Mouse (Mus musculus) ES-E14 (cell line): ENCODE results near the gene Ccdc96. TPM values are rescaled to one million over a fixed set of nuclear protein-coding genes. Genes with fewer than 3 reads are reported as not detected.

Experiments
- DNase-seq: peaks from one replicate; pipeline ENCODE4 v3.0.0-alpha.2; 2013; ENCODE audit warnings: low read depth, low spot score
- H3K27ac ChIP-seq: 2 replicates; pipeline ENCODE4 v1.5.1; 2012; ENCODE audit warnings: low read depth, mild to moderate bottlenecking, low read length, moderate library complexity, mixed read lengths; ENCODE audit not compliant: poor library complexity, insufficient read depth, severe bottlenecking
- H3K36me3 ChIP-seq: 2 replicates; pipeline ENCODE4 v1.6.1; 2012; ENCODE audit warnings: mild to moderate bottlenecking, low read length, moderate library complexity, mixed read lengths; ENCODE audit not compliant: control insufficient read depth, poor library complexity, insufficient read depth, severe bottlenecking
- H3K4me1 ChIP-seq, 2 experiments: fragments of 150-350 bp in 1 of 2; sonication (generic) in 1 of 2; 2 replicates each; pipeline ENCODE4 v1.6.1; 2012; ENCODE audit warnings: low read length in 2 of 2, mild to moderate bottlenecking in 1 of 2, mixed read lengths in 1 of 2; ENCODE audit not compliant: control insufficient read depth in 2 of 2, insufficient read depth in 2 of 2, poor library complexity in 1 of 2
- H3K4me3 ChIP-seq, 2 experiments: fragments of 150-350 bp in 1 of 2; sonication (generic) in 1 of 2; 2 replicates each; pipeline ENCODE4 v1.5.1; 2012; ENCODE audit warnings: low read length in 2 of 2, low read depth in 1 of 2, mild to moderate bottlenecking in 1 of 2, mixed read lengths in 1 of 2; ENCODE audit not compliant: insufficient read depth in 1 of 2, poor library complexity in 1 of 2, severe bottlenecking in 1 of 2
- H3K9ac ChIP-seq: 2 replicates; pipeline ENCODE4 v1.6.1; 2012; ENCODE audit warnings: low read depth, mild to moderate bottlenecking, low read length, mixed read lengths; ENCODE audit not compliant: poor library complexity, insufficient read depth, severe bottlenecking
- H3K9me3 ChIP-seq: fragments of 150-350 bp; sonication (generic); 2 replicates; pipeline ENCODE4 v1.6.1; 2012; ENCODE audit warnings: low read depth, mild to moderate bottlenecking, low read length; ENCODE audit not compliant: control insufficient read depth, insufficient read depth
- CHD2 ChIP-seq: IDR thresholded peaks from 2 replicates; pipeline ENCODE4 v1.6.1; 2014; ENCODE audit warnings: mild to moderate bottlenecking, low read depth, low read length, inconsistent platforms
- HCFC1 ChIP-seq: IDR thresholded peaks from 2 replicates; pipeline ENCODE4 v1.6.1; 2012; ENCODE audit warnings: low read length, inconsistent platforms, borderline replicate concordance; ENCODE audit not compliant: insufficient read depth
- MAFK ChIP-seq: IDR thresholded peaks from 2 replicates; pipeline ENCODE4 v1.6.1; 2014; ENCODE audit warnings: mild to moderate bottlenecking, low read depth, low read length, inconsistent platforms; ENCODE audit not compliant: insufficient read depth
- ZC3H11A ChIP-seq: IDR thresholded peaks from 2 replicates; pipeline ENCODE4 v1.6.1; 2012; ENCODE audit warnings: low read depth, mild to moderate bottlenecking, inconsistent platforms, low read length, borderline replicate concordance
- ZNF384 ChIP-seq: IDR thresholded peaks from 2 replicates; pipeline ENCODE4 v1.6.1; 2012; ENCODE audit warnings: low read depth, low read length, inconsistent platforms
- in situ Hi-C, 2 experiments: fragments of 600-800 bp; cut with MboI; formaldehyde crosslinking; loops; one replicate each; pipeline ENCODE4 v1.15.1; 2025; ENCODE audit warnings: low sequenced_read_pairs in 2 of 2, inconsistent platforms in 1 of 2; ENCODE audit not compliant: unreplicated experiment in 2 of 2
- total RNA-seq: library from RNA; depleted of rRNA; stranded (reverse); fragments of 300-350 nt; gene quantifications from 2 replicates; pipeline ENCODE4 v1.2.3, GENCODE M21; 2012

Gene Ccdc96
- total RNA-seq, 1 experiment = 1.0 TPM

GRCm38 (mm10) chr5:36519751-36520150 is 35.4 kb downstream of the Ccdc96 start:
- H3K36me3 ChIP-seq = peaks cover 28% of the 10 kb centered on the region; the same call in 1 of the 2 replicates
- DNase-seq = no peak
- no peaks in the 10 kb centered on the region for H3K9me3 ChIP-seq
- no peaks in the 10 kb centered on the region for H3K4me1 ChIP-seq
- no peak for TF ChIP-seq MAFK
- no peak for TF ChIP-seq CHD2
- TF ChIP-seq HCFC1 = no peak
- TF ChIP-seq ZNF384 = no peak
- TF ChIP-seq ZC3H11A = no peak
- no peak overlapping the region for H3K9ac ChIP-seq
- H3K4me3 ChIP-seq = no peak overlapping the region
- in situ Hi-C loops = no loop called here
- no peak overlapping the region for H3K27ac ChIP-seq

- TF ChIP-seq HCFC1 (no peak), ZC3H11A (no peak)
- DNase-seq = no peak
- Histone ChIP-seq H3K9me3 (no peaks in the 10 kb centered on the region), H3K27ac (no peak overlapping the region), H3K4me3 (no peak overlapping the region), H3K9ac (no peak overlapping the region), H3K4me1 (no peaks in the 10 kb centered on the region), H3K36me3 (peaks cover 23% of the 10 kb centered on the region; the same call in 1 of the 2 replicates)
- in situ Hi-C loops = no loop called here
These were observed 38.4 kb downstream of the Ccdc96 start for GRCm38 (mm10) chr5:36522782-36523181.

DNA sequence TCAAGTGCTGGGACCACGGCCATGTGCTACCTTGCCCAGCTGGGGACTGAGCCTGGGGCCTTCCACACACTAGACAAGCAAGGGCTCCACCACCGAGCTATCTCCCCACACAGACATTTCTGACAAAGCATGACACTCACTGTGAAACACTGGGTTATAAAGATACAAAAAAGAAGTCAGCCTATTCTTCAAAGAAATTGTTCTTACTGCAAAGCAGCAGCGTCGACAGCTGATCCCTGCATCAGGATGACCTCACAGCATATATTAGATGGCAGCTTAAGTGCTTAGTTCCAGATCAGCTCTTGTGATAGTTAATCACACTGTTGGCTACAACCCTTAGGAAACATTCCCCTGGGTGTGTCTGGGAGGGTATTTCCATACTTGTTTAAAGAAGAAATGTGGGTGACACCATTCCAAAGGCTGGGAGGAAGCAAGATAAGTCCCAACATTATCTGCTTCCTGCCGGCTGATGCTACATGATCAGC is 38.9 kb downstream of the Ccdc96 start:
- H3K36me3 ChIP-seq = peaks cover 20% of the 10 kb centered on the region; the same call in 1 of the 2 replicates

GRCm38 (mm10) chr5:36525216-36525615 is 40.8 kb downstream of the Ccdc96 start:
- DNase-seq = no peak
- Histone ChIP-seq H3K4me1 (0 out of 4 replicates have a peak, but pooled peaks cover 0 to 3% of the 10 kb centered on the region in 2 experiments), H3K9ac (no peak overlapping the region), H3K9me3 (no peaks in the 10 kb centered on the region), H3K36me3 (peaks cover 12% of the 10 kb centered on the region; the same call in 1 of the 2 replicates), H3K27ac (no peak overlapping the region), H3K4me3 (no peak overlapping the region)
- no peak for TF ChIP-seq ZC3H11A
- TF ChIP-seq CHD2 = no peak
- TF ChIP-seq MAFK = no peak
- TF ChIP-seq HCFC1 = no peak
- TF ChIP-seq ZNF384 = no peak
- in situ Hi-C loops = loop anchor here in 1 of 2 experiments (5.0 kb wide), 1 partner anchor 57 kb away; no protein-coding TSS in a partner anchor

More for the DNA sequence above, 38.9 kb downstream of the Ccdc96 start:
- Histone ChIP-seq H3K9ac (no peak overlapping the region), H3K9me3 (no peaks in the 10 kb centered on the region), H3K4me1 (no peaks in the 10 kb centered on the region), H3K27ac (no peak overlapping the region; the same call in 1 of the 2 replicates), H3K4me3 (no peak overlapping the region)
- TF ChIP-seq ZC3H11A = no peak
- TF ChIP-seq HCFC1 = no peak
- TF ChIP-seq ZNF384 = no peak
- no peak for TF ChIP-seq CHD2
- TF ChIP-seq MAFK = no peak
- in situ Hi-C loops = no loop called here
- DNase-seq = no peak

- DNase-seq = no peak
- Histone ChIP-seq H3K9me3 (no peaks in the 10 kb centered on the region), H3K4me3 (no peak overlapping the region), H3K4me1 (0 out of 4 replicates have a peak, but pooled peaks cover 3% of the 10 kb centered on the region in 2 experiments), H3K36me3 (peaks cover 6% of the 10 kb centered on the region; the same call in 1 of the 2 replicates), H3K27ac (no peak overlapping the region), H3K9ac (no peak overlapping the region)
- TF ChIP-seq CHD2 = no peak
- no peak for TF ChIP-seq ZC3H11A
- TF ChIP-seq MAFK = no peak
- no peak for TF ChIP-seq HCFC1
- no peak for TF ChIP-seq ZNF384
- in situ Hi-C loops = loop anchor here in 1 of 2 experiments (5.0 kb wide), 1 partner anchor 56 kb away; no protein-coding TSS in a partner anchor
These were observed 41.9 kb downstream of the Ccdc96 start for GRCm38 (mm10) chr5:36526274-36526673.
